Mouse (Mus musculus): ENCODE measurements around the gene Stx8. TPM values are rescaled to one million over a fixed set of nuclear protein-coding genes. Genes with fewer than 3 reads are reported as not detected.
A peak's percentile ranks its signal among the peaks of the same experiment; 100 is the strongest.

Stx8 gene
- total RNA-seq, 2 experiments from 2014 or later, result 33.4 to 35.0 TPM

- peak overlapping the region; percentile 72 for H3K27ac ChIP-seq
- DNase-seq (ENCODE audit: low spot score in 2 of 2), result no peak
Observed at GRCm38 (mm10) chr11:68121260-68121659, 155.3 kb downstream of the Stx8 start.

GRCm38 (mm10) chr11:68121660-68122059 lies 155.7 kb downstream of the Stx8 start:
- Histone ChIP-seq H3K4me3 (no peak overlapping the region), H3K27ac (peak overlapping the region; percentile 72; the same call in 1 of the 2 replicates)
- TF ChIP-seq CTCF (conservative IDR thresholded peaks at IDR 0.05), result no peak
- no peak for DNase-seq (ENCODE audit: low spot score in 2 of 2)

More at GRCm38 (mm10) chr11:68121260-68121659, 155.3 kb downstream of the Stx8 start:
- no peak for TF ChIP-seq CTCF (conservative IDR thresholded peaks at IDR 0.05)
- H3K4me3 ChIP-seq, result no peak overlapping the region

- no peak overlapping the region for H3K27ac ChIP-seq
- TF ChIP-seq CTCF (conservative IDR thresholded peaks at IDR 0.05), result no peak
- no peak overlapping the region for H3K4me3 ChIP-seq
- peak in 1 of 2 experiments; percentile 27 for DNase-seq (ENCODE audit: low spot score in 2 of 2)
Observed at GRCm38 (mm10) chr11:68126071-68126470, 160.1 kb downstream of the Stx8 start.

GRCm38 (mm10) chr11:68134494-68134893 lies 168.5 kb downstream of the Stx8 start:
- TF ChIP-seq CTCF (conservative IDR thresholded peaks at IDR 0.05), result no peak
- Histone ChIP-seq H3K4me3 (no peak overlapping the region), H3K27ac (peak overlapping the region; percentile 5; the same call in 1 of the 2 replicates)
- peak in 1 of 2 experiments; percentile 30 for DNase-seq (ENCODE audit: low spot score in 2 of 2)

- H3K27ac ChIP-seq, result no peak overlapping the region
- no peak for TF ChIP-seq CTCF (conservative IDR thresholded peaks at IDR 0.05)
- no peak for DNase-seq (ENCODE audit: low spot score in 2 of 2)
- no peak overlapping the region for H3K4me3 ChIP-seq
Observed at GRCm38 (mm10) chr11:68135350-68135749, 169.4 kb downstream of the Stx8 start.

- Histone ChIP-seq H3K27ac (no peak overlapping the region), H3K4me3 (no peak overlapping the region)
- no peak for DNase-seq (ENCODE audit: low spot score in 2 of 2)
- TF ChIP-seq CTCF (conservative IDR thresholded peaks at IDR 0.05), result no peak
Observed at GRCm38 (mm10) chr11:68136687-68137086, 170.7 kb downstream of the Stx8 start.

- TF ChIP-seq CTCF (conservative IDR thresholded peaks at IDR 0.05), result no peak
- Histone ChIP-seq H3K27ac (no peak overlapping the region), H3K4me3 (no peak overlapping the region)
- no peak for DNase-seq (ENCODE audit: low spot score in 2 of 2)
Observed at GRCm38 (mm10) chr11:68142296-68142695, 176.3 kb downstream of the Stx8 start.

- TF ChIP-seq CTCF (conservative IDR thresholded peaks at IDR 0.05), result no peak
- no peak for DNase-seq (ENCODE audit: low spot score in 2 of 2)
- no peak overlapping the region for H3K4me3 ChIP-seq
- H3K27ac ChIP-seq, result peak overlapping the region; percentile 56; the same call in 1 of the 2 replicates
Observed at GRCm38 (mm10) chr11:68144235-68145065, 178.5 kb downstream of the Stx8 start.

- TF ChIP-seq CTCF (conservative IDR thresholded peaks at IDR 0.05), result no peak
- no peak for DNase-seq (ENCODE audit: low spot score in 2 of 2)
- Histone ChIP-seq H3K4me3 (peak overlapping the region; percentile 24; the same call in 1 of the 2 replicates), H3K27ac (peak overlapping the region; percentile 56; the same call in 1 of the 2 replicates)
Observed at GRCm38 (mm10) chr11:68145066-68145585, 179.1 kb downstream of the Stx8 start.

- Histone ChIP-seq H3K27ac (peak overlapping the region; percentile 56; the same call in 1 of the 2 replicates), H3K4me3 (no peak overlapping the region)
- no peak for TF ChIP-seq CTCF (conservative IDR thresholded peaks at IDR 0.05)
- no peak for DNase-seq (ENCODE audit: low spot score in 2 of 2)
Observed at GRCm38 (mm10) chr11:68145586-68146455, 179.8 kb downstream of the Stx8 start.

- TF ChIP-seq CTCF (conservative IDR thresholded peaks at IDR 0.05), result peak; percentile 20
- peak overlapping the region; percentile 56; the same call in 1 of the 2 replicates for H3K27ac ChIP-seq
- no peak overlapping the region for H3K4me3 ChIP-seq
- no peak for DNase-seq (ENCODE audit: low spot score in 2 of 2)
Observed at GRCm38 (mm10) chr11:68146456-68146851, 180.5 kb downstream of the Stx8 start.

- no peak for DNase-seq (ENCODE audit: low spot score in 2 of 2)
- no peak overlapping the region for H3K4me3 ChIP-seq
- TF ChIP-seq CTCF (conservative IDR thresholded peaks at IDR 0.05), result peak; percentile 14; the same call in 1 of the 2 replicates
- H3K27ac ChIP-seq, result no peak overlapping the region
Observed at GRCm38 (mm10) chr11:68150938-68151337, 184.9 kb downstream of the Stx8 start.

- no peak for TF ChIP-seq CTCF (conservative IDR thresholded peaks at IDR 0.05)
- H3K4me3 ChIP-seq, result no peak overlapping the region
- DNase-seq (ENCODE audit: low spot score in 2 of 2), result no peak
- H3K27ac ChIP-seq, result no peak overlapping the region
Observed at GRCm38 (mm10) chr11:68155821-68156220, 189.8 kb downstream of the Stx8 start.
